Mouse (Mus musculus): ENCODE measurements around the gene Npas4.
A peak's percentile ranks its signal among the peaks of the same experiment; 100 is the strongest.
"Not testable (repeated sequence)": the region's sequence is repeated elsewhere in the genome, so short reads cannot be mapped to it uniquely, and the experiment has no call there.

The Npas4 gene

GRCm38 (mm10) chr19:4992371-4992770 lies 2.3 kb upstream of the Npas4 start:
- no peak for DNase-seq

- peak; percentile 61 for DNase-seq
These were observed 600 bp upstream of the Npas4 start for GRCm38 (mm10) chr19:4990716-4991115.

- peak; percentile 83 for DNase-seq
These were observed 471 bp downstream of the Npas4 start for GRCm38 (mm10) chr19:4989434-4990255.

- DNase-seq, result peak; percentile 82
These were observed 1.1 kb downstream of the Npas4 start for GRCm38 (mm10) chr19:4989013-4989412.

GRCm38 (mm10) chr19:4981767-4982166 lies 8.3 kb downstream of the Npas4 start:
- no peak for DNase-seq

GRCm38 (mm10) chr19:4968236-4968635 lies 21.9 kb downstream of the Npas4 start:
- DNase-seq, result no peak

- DNase-seq, result peak; percentile 80
These were observed 28.1 kb downstream of the Npas4 start, which contains the start of gene Mrpl11 for GRCm38 (mm10) chr19:4961928-4962601. Gene Mrpl11 (plus strand): TSS chr19:4962147.

- DNase-seq, result not testable (repeated sequence)
These were observed 41.5 kb downstream of the Npas4 start for GRCm38 (mm10) chr19:4948641-4949040.

- DNase-seq, result no peak
These were observed 44.6 kb downstream of the Npas4 start for GRCm38 (mm10) chr19:4945540-4945939.

- DNase-seq, result no peak
These were observed 46.9 kb downstream of the Npas4 start for GRCm38 (mm10) chr19:4943253-4943588.

GRCm38 (mm10) chr19:4942551-4943252 lies 47.4 kb downstream of the Npas4 start, which contains the start of gene Peli3:
Gene Peli3 (minus strand): TSS chr19:4943127.
- peak; percentile 84 for DNase-seq

- DNase-seq, result no peak
These were observed 52.4 kb downstream of the Npas4 start for GRCm38 (mm10) chr19:4937444-4938310.

- DNase-seq, result no peak
These were observed 53.2 kb downstream of the Npas4 start for GRCm38 (mm10) chr19:4936896-4937295.
